Mouse (Mus musculus): ENCODE measurements at regions not wholly inside any gene's neighbourhood (a gene's known extent, or its start where the extent isn't known, plus 50 kb on each side); places are given as distances from the start of the nearest gene placed in this dataset. TPM values are rescaled to one million over a fixed set of nuclear protein-coding genes. Genes with fewer than 3 reads are reported as not detected.

Small RNAs in the stretch of these regions (microRNA-seq; reads per million reads assigned to microRNA genes)
- not detected for gene Gm26399

All from heart, embryonic 14.5 days (tissue).